Mouse (Mus musculus) embryo, embryonic 11.5 days (tissue): Measurements from ENCODE around the gene Prtg.
A peak's percentile ranks its signal among the peaks of the same experiment; 100 is the strongest.

Source experiments
- DNase-seq: peaks from one replicate; pipeline ENCODE4 v3.0.0-alpha.2; 2012; ENCODE audit warnings: low read depth, low spot score

The Prtg gene

GRCm38 (mm10) chr9:72862186-72862585 is 55.5 kb downstream of the Prtg start:
- no peak for DNase-seq

GRCm38 (mm10) chr9:72862955-72863354 is 56.3 kb downstream of the Prtg start:
- no peak for DNase-seq

- no peak for DNase-seq
These were observed 57.1 kb downstream of the Prtg start for GRCm38 (mm10) chr9:72863773-72864172.

- no peak for DNase-seq
These were observed 60.8 kb downstream of the Prtg start for GRCm38 (mm10) chr9:72867434-72867833.

GRCm38 (mm10) chr9:72868774-72869173 is 62.1 kb downstream of the Prtg start:
- DNase-seq, result no peak

DNA sequence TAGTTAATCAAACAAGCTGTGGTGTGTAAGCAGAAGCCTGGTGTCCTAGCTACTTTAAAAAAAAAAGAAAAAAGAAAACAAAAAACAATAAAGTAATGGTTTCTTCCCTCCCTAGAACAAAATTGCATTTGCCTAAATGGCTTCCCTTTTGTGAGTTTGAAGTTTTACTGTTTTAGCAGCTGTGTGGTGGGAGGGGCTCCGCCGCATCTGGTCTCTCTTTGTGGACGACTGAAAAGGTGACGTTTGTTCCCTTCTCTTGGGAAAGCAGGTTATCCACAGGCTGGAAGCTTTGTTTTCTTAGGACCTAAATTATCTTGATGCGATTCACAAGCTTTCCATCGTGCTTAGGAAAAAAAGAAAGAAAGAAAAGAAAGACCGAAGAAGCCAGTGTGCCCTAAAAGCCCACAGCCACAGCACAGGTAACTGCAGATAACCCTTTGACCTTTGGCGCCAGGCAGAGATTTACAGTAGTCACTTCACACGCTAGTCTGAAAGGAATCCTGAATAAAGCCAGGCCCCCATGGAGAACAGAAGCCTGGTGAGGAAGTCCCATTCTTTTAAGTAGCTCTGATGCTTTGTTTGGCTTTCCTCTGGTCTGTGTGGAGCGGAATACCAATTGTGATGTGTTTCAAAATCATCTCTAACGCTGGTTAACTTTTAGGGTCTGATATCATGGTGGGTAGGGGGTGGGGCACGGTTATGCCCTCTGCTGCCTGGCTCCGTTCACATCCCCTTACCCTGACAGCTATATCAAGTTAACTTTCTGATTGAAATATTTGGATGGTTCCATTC is 65.0 kb downstream of the Prtg start:
- no peak for DNase-seq

- DNase-seq, result no peak
These were observed 65.8 kb downstream of the Prtg start for GRCm38 (mm10) chr9:72872298-72873130.

- no peak for DNase-seq
These were observed 69.2 kb downstream of the Prtg start for GRCm38 (mm10) chr9:72875878-72876277.

DNA sequence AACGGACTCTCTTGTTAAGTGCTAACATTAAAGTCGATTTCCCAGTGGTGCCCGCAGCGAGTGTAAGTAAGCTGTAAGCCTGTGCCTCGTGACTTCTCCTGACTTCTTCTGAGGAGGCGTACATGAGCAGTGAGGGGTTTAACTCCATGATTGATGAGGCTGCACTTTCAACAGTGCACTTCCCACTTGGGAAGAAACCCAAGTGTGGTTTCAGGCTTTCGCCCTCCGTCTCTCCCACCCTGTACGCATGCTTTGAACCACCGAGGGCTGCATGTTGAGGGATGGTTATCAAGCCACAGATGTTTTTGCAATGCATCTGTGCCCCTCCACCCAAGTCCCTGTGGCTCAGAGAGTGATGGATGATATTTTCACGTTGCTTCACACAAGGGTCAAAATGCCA is 71.2 kb downstream of the Prtg start:
- peak; percentile 66 for DNase-seq

DNA sequence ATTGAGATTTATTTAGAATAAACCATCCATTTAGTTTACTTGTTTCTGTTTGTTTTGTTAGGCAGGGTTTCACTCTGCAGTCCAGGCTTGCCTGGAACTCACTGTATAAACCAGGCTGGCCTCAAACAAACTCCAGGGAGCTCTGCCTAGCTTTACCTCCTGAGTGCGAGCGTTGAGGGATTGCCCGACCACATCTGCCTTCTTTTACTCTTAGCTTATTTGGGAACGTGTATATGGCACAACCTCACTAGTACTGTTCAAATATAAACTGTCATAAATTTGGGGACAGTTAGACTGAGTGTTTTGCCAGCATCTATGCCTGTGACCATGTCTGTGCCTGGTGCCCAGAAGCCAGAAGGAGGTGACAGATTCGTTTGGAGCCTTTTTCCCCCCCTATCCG is 72.0 kb downstream of the Prtg start:
- no peak for DNase-seq

- DNase-seq, result no peak
These were observed 72.9 kb downstream of the Prtg start for GRCm38 (mm10) chr9:72879601-72880000.

DNA sequence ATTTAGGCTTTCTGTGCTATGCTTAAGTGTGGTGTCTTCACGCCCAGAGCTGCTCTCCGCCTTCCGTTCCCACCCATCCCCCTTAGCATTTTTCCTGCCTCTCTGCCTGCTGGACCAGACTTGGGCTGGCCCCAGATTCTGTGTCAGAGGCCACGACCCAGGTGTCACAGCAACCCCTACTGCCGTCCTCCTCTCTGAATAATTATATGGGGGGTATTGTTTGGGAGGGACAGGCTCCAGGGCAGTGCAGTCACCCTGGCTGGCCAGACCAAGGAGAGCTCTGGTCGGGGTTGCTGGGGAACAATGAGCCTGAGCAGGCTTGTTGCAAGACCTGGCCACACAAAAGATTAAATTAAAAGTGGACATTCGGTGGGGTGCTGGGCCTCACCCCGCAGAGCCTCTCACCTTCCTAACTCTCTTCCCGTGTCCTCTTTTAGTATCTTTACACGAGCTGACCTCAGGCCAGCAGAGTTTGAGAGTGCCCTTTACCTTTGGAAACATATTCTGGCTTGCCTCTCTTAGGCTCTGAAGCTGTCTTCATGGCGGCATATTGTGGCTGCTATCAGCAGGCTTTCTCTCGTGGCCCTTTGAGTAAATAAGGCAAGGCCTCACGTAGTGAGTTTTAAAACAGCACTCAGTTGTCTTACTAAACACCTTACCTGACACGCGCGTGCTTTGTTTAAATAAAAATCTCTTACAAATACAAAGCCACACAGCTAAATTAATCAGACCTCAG is 73.7 kb downstream of the Prtg start:
- no peak for DNase-seq

GRCm38 (mm10) chr9:72881026-72881768 is 74.5 kb downstream of the Prtg start:
- DNase-seq, result no peak

DNA sequence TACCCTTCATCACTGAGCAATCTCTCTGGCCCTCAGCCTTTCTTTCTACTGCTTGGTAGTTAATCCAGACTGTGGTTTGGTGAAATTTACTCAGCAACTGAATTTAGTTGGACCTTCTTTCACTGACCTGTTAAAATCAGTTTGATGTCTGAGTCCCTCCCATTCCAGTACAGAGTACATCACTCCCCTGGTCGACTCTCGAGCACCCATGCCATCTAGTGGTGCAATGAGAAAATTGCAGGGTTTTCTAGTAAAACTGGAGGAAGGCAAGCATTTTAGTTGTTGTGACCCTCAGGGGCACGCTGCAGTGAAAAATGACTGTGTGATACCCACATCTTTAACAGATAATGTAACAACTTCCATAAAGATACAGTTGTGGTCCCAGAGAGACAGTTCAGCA is 77.3 kb downstream of the Prtg start:
- DNase-seq, result no peak

DNA sequence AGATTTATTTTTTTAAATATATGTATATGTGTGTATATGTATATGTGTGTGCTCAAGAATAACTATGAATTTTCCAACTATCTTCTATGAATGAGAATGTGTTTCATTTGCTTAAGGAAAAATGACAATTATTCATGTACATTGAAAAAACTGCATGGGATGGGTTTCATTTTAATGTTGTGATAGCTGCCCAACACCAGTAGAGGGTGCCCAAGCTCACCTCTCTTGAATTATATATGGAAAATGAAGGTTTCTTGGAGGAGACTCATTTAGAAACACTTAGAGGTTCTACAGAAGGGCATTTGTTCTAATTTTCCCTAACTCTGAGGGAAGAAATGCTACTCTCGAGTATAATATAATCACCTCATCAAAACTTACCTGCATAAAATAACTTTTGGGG is 83.1 kb downstream of the Prtg start:
- no peak for DNase-seq

DNA sequence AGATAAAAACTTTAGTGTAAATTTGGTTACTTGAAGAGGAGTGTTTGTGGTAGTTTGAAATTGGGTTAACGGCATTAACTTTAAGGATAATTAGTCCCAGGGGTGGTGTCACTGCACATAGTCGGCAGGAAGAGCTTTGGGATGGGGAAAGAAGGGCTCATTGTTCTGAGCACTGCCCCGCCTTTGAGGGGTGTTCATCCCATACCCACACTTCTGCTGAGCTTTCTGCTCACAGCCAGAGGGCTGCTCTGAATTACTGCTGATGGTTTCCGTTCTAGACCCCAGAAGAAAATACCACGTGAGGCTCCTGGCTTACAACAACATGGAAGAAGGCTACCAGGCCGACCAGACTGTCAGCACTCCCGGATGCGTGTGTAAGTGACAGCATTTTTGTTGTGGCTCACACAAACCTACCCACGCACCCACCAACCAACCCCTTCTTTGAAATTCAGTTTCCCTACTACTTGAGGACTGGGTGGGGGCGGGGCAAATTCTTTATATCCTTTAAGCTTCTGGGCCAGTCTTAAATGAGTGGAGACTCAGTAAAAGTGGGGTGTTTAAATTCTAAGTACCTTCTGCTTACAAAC is 83.9 kb downstream of the Prtg start:
- DNase-seq, result no peak

GRCm38 (mm10) chr9:72892761-72893160 is 86.1 kb downstream of the Prtg start:
- DNase-seq, result no peak

DNA sequence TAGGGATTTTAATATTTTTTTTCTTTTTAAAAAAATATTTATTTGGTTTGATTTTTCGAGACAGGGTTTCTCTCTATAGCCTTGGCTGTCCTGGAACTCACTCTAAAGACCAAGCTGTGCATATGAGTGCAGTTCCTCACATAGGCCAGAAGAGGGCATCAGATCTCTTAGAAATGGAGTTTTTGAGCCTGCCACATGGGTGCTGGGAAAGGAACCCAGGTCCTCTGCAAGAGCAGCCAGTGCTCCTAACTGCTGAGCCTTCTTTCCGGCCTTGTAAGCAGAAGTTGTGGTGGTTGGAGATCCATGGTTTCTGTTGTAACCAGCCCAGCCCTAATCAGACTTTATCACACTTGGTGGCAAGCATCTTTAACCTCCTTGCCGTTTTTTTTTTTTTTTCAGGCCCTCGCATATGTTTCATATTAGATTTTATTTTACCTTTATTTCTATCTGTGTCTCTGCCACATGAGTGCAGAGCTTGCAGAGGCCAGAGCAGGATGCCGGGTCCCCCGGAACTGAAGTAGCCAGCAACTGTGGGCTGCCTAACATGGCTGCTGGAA is 88.2 kb downstream of the Prtg start:
- no peak for DNase-seq

- no peak for DNase-seq
These were observed 95.4 kb downstream of the Prtg start for GRCm38 (mm10) chr9:72902057-72902456.

DNA sequence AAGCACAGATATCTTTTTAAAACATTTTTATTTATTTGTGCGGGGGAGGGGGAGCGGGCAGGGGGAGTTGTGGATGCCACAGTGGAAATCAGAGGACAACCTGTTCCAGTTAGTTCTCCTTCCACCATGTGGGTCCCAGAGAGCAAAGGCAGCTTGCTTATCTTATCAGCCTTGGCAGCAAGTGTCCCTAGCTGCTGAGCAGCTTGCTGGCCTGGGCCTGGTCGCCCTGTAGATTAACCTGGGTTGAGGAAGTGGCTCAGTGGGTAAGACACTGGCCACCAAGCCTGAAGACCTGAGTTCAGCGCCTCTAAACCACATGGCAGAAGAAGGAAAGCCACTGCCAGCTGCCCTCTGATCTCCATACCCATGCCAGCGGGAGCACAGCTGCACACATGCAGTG is 95.9 kb downstream of the Prtg start:
- no peak for DNase-seq

GRCm38 (mm10) chr9:72906693-72907103 is 100.0 kb downstream of the Prtg start:
- DNase-seq, result no peak
